ENCODE assay signal across 9 mouse cellular contexts in the genomic region with DNA sequence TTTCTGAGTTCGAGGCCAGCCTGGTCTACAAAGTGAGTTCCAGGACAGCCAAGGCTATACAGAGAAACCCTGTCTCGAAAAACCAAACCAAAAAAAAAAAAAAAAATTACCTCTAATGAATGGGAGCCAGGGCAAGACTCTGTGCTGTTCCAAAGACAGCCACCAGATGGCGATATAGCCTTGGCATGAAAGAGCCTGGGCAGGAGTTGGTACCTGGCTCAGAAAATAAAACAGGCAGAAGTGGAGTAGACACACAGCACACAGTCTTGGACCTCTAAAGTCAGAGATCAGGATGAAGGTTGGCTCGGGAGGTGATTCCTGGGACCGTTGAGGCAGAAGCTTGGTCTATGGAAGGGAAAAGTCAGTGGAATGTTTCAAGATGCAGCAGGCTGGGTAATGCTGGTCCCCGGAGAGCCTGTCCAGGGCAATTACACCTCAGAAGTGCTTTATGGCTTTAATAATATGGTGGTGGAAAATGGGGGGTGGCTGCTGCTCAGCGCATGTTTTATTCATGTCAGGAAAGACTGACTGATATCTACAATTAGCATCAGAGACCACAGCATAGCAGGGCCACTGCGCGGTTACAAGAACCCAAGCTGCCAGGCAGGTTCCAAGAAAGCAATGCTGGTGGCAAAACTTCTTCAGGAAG. TPM values are rescaled to one million over a fixed set of nuclear protein-coding genes. Genes with fewer than 3 reads are reported as not detected.
DNase-seq lines count a peak whose midpoint lies in the region; ATAC-seq and TF ChIP-seq lines count a peak whose summit lies in the region.
"Had no signal": no experiment of that assay in that cellular context is flagged by ENCODE, and none has a peak within 500 bp of the region (broad histone marks: within the 10 kb centered on the region; RNA-seq: fewer than 3 reads in every experiment).

No protein-coding gene starts in this region.

- H3K27me3 ChIP-seq in embryonic facial prominence, embryonic 11.5 days (ENCODE audit: control insufficient read depth, insufficient read depth, low read length) = peaks cover 2% of the 10 kb centered on the region; the same call in 1 of the 2 replicates

- H3K4me3 ChIP-seq in embryonic facial prominence, embryonic 11.5 days (ENCODE audit: low read depth, low read length) = no peak overlapping the region
- H3K4me3 ChIP-seq in lung, adult 2 months (replicated peaks; ENCODE audit: extremely low read depth, low read depth, low read length) = no peak overlapping the region
- no peak overlapping the region for H3K4me3 ChIP-seq in olfactory bulb, adult 2 months (ENCODE audit: insufficient read depth, low read depth, low read length)
- H3K4me3 ChIP-seq: heart, embryonic 13.5 days had no signal

- H3K9me3 ChIP-seq in embryonic facial prominence, embryonic 11.5 days (replicated peaks; ENCODE audit: control insufficient read depth, low read length) = no peaks in the 10 kb centered on the region
- H3K9me3 ChIP-seq: heart, embryonic 13.5 days had no signal

- TF ChIP-seq CTCF in lung, adult 2 months (IDR thresholded peaks at IDR 0.05; ENCODE audit: insufficient read depth, low read length) = peak; percentile 80
- peak; percentile 47; the same call in 1 of the 2 replicates for TF ChIP-seq CTCF in olfactory bulb, adult 2 months (IDR thresholded peaks at IDR 0.05; ENCODE audit: insufficient read depth, low read depth, low read length)

- peak; percentile 16; the same call in 1 of the 2 replicates for ATAC-seq in embryonic facial prominence, embryonic 11.5 days (replicated peaks; ENCODE audit: insufficient number of reproducible peaks, low FRiP score, low TSS enrichment, low read depth)

- intact Hi-C loops in heart, postnatal 10 days (cut with DNase I) = loop anchor here (1.0 to 2.0 kb wide), 3 partner anchors 72 to 279 kb away; no protein-coding TSS in a partner anchor

- no peak overlapping the region for H3K4me2 ChIP-seq in embryonic facial prominence, embryonic 11.5 days (ENCODE audit: low read depth, low read length)
- H3K4me2 ChIP-seq: heart, embryonic 13.5 days had no signal

- no peak for TF ChIP-seq POLR2A in lung, adult 2 months (IDR thresholded peaks at IDR 0.05; ENCODE audit: borderline replicate concordance, extremely low read depth, low read depth, low read length)
- TF ChIP-seq POLR2A in olfactory bulb, adult 2 months (IDR thresholded peaks at IDR 0.05; ENCODE audit: insufficient read depth, low read depth, low read length) = no peak

- 40% methylated on average over 9 of the region's 9 CpGs for WGBS in embryonic facial prominence, embryonic 11.5 days
- WGBS in lung, adult 2 months = 40% methylated on average over 9 of the region's 9 CpGs
- WGBS in olfactory bulb, adult 2 months = 27% methylated on average over 9 of the region's 9 CpGs

- no peak overlapping the region for H3K27ac ChIP-seq in embryonic facial prominence, embryonic 11.5 days (replicated peaks; ENCODE audit: low read depth, low read length)
- H3K27ac ChIP-seq in olfactory bulb, adult 2 months (ENCODE audit: insufficient read depth, low read depth, low read length) = no peak overlapping the region
- H3K27ac ChIP-seq: heart, embryonic 13.5 days had no signal

- DNase-seq in CD8-positive naive resting alpha-beta T cell, adult 2 months (ENCODE audit: low read depth in 2 of 2, low spot score in 2 of 2) = peak; percentile 67 to 74
- DNase-seq in adrenal gland, postnatal 36 days = peak; percentile 83
- peak; percentile 94 for DNase-seq in embryonic facial prominence, embryonic 11.5 days (ENCODE audit: low spot score)
- peak; percentile 79 to 89 for DNase-seq in heart, postnatal 10 days
- DNase-seq in kidney, postnatal 36 days = peak; percentile 80 to 93
- DNase-seq in lung, adult 2 months = peak; percentile 83
- DNase-seq in thymus, postnatal 0 days (ENCODE audit: low spot score) = peak; percentile 81

- H3K36me3 ChIP-seq in embryonic facial prominence, embryonic 11.5 days (replicated peaks; ENCODE audit: control insufficient read depth, insufficient read depth, low read depth, low read length) = no peaks in the 10 kb centered on the region
- H3K36me3 ChIP-seq: heart, embryonic 13.5 days had no signal

- H3K9ac ChIP-seq in embryonic facial prominence, embryonic 11.5 days (replicated peaks; ENCODE audit: low read length) = no peak overlapping the region
- H3K9ac ChIP-seq: heart, embryonic 13.5 days had no signal

- H3K4me1 ChIP-seq in embryonic facial prominence, embryonic 11.5 days (ENCODE audit: control insufficient read depth, insufficient read depth, low read length) = no peaks in the 10 kb centered on the region
- no peaks in the 10 kb centered on the region for H3K4me1 ChIP-seq in lung, adult 2 months (ENCODE audit: control insufficient read depth, insufficient read depth, low read length)
- H3K4me1 ChIP-seq in olfactory bulb, adult 2 months (ENCODE audit: control insufficient read depth, insufficient read depth, low read length) = 0 out of 2 replicates have a peak, but pooled peaks cover 3% of the 10 kb centered on the region
- H3K4me1 ChIP-seq: heart, embryonic 13.5 days had no signal

RNA-seq across cellular contexts. Expression of a gene that starts 13.1 kb away (rescaled TPM):
- total RNA-seq in adrenal gland, postnatal 36 days (2021) = not detected
- not detected in 2 replicates for polyA plus RNA-seq in embryonic facial prominence, embryonic 11.5 days (2014; fragmentation: Nextera tagmentation; extraction: Ambion mirVana)
- not detected for total RNA-seq in heart, postnatal 10 days (2021)
- polyA plus RNA-seq in lung, adult 2 months (2012; rRNA removed) = 0.19 and 0.51 TPM in 2 replicates
- polyA plus RNA-seq in olfactory bulb, adult 2 months (2012; ENCODE audit: insufficient read depth, insufficient read length, low replicate concordance, missing spikeins) = not detected in 2 replicates
- 1.2 and 1.3 TPM in 2 replicates for polyA plus RNA-seq in thymus, postnatal 0 days (2015; fragmentation: Nextera tagmentation; extraction: Ambion mirVana)
- polyA plus RNA-seq: heart, embryonic 13.5 days had no signal

RNA-seq across cellular contexts. Expression of a gene that starts 14.6 kb away (rescaled TPM):
- total RNA-seq in adrenal gland, postnatal 36 days (2021) = under 1 TPM; 0.17 to 0.30 TPM
- 1.00 and 2.0 TPM in 2 replicates for polyA plus RNA-seq in embryonic facial prominence, embryonic 11.5 days (2014; fragmentation: Nextera tagmentation; extraction: Ambion mirVana)
- not detected for total RNA-seq in heart, postnatal 10 days (2021)
- polyA plus RNA-seq in lung, adult 2 months (2012; rRNA removed) = 1.2 TPM in 2 replicates
- not detected in 2 replicates for polyA plus RNA-seq in olfactory bulb, adult 2 months (2012; ENCODE audit: insufficient read depth, insufficient read length, low replicate concordance, missing spikeins)
- 0.12 and 0.41 TPM in 2 replicates for polyA plus RNA-seq in thymus, postnatal 0 days (2015; fragmentation: Nextera tagmentation; extraction: Ambion mirVana)
